Mouse (Mus musculus): ENCODE data around the gene Nr1d2.
"Not testable (repeated sequence)": the region's sequence is repeated elsewhere in the genome, so short reads cannot be mapped to it uniquely, and the experiment has no call there.

Nr1d2 gene

DNA sequence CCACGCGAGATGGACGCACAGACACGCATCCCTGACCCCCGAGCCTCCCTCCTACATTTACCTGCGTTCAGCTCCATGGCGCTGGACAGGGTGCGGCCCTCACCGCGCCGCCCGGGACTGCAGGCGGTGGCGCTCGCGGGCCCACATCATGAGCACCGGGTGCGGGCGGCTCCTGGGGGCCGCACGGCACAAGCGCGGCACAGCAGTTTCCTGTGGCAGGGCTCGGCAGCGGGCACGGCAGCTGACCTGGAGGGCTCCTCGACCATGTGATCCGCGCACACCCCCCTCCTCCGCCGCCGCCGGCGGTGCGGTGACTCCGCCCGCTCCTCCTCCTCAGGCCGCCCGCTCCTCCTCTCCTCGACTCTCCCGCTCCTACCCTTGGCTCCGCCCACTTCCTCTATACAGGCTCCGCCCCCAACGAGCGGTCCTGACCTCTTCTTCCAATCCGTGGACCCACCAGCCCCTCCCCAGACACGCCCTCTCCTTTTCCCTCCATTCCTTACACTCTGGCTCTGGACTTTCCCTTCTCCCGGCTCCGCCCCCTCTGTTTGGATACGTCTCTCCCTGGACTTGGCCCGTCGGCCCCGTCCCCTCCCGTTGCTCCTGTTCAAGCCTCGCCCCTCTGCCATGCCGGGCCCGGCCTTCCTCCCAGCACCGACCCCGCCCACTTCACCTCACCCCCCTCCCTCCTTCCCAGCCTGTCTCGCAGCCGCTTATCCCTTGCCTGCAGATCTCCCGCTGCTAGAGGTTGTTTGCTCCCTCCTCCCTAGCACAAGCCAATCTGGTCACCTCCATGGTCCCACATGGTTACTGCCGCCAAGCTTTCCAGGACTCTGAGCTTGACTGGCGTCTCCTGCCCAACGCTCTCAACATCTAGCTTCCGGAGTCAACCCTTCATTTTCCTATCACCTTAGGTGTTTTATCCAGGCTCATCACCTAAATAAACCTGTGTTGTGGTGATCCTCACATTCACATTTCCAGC is at the start of gene Nr1d2:
Nr1d2 (minus strand) TSS at position 378 of the 982 bp plus-strand sequence.
- in situ Hi-C loops (cut with MboI; ENCODE audit: low pct_unique_long_range_greater_than_20kb in 1 of 2, low sequenced_read_pairs in 2 of 2, unreplicated experiment in 1 of 2) = no loop called here

DNA sequence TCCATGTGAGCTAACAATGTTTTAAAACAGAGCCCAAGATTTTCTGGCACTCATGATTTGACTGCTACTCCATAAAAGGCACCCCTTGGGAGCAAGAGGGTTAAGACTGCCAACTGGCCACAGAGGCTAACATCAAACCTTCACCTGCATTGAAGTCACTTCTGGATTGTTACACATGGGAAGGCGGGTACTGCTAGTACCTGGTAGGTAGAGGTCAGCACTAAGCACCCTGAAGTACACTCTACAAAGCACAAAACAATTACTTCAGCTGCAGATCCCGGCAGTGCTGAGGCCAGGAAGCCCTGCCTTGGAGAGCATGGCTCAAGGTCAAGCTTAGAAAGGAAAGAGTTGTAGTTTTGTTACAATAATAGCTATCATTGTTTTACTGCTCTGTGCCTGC is 48.5 kb upstream of the Nr1d2 start:
- in situ Hi-C loops (cut with MboI; ENCODE audit: low pct_unique_long_range_greater_than_20kb in 1 of 2, low sequenced_read_pairs in 2 of 2, unreplicated experiment in 1 of 2) = no loop called here

DNA sequence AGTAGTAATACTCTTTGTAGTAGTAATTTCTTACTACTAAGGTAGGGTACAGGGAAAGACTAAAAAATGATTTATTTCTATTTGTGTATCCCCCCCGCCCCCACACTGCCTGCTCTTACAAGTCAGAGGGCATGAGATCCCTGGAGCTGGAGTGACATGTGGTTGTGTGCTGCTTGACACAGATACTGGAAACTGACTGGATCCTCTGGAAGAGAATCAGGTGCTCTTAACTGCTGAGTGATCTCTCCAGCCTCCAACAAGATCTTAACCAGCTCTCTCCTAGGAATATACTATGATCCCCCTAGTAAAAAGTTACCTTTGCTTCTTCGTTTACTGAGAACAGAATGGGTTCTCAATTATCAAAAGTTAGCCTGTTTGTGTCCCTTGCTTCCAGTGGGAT is 47.5 kb upstream of the Nr1d2 start:
- in situ Hi-C loops (cut with MboI; ENCODE audit: low pct_unique_long_range_greater_than_20kb in 1 of 2, low sequenced_read_pairs in 2 of 2, unreplicated experiment in 1 of 2) = no loop called here

DNA sequence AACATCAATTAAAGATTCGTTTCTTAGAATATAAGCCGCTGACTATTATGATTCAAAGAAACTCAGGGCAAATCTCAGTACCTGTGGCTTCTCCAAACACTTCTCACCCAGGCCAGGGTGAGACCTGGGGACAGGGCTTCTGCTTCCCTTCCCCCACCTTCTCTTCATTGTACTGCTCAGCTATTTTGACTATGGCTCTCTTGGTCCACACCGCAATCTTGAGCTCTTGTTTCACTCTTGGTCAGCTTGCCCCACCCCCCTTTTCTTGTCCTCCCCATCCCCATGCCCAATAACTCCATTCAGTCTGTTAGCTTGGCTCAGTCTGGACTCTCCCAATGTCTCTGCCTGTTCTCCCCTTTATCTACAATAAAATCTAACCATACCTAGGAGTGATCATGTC is 46.5 kb upstream of the Nr1d2 start:
- in situ Hi-C loops (cut with MboI; ENCODE audit: low pct_unique_long_range_greater_than_20kb in 1 of 2, low sequenced_read_pairs in 2 of 2, unreplicated experiment in 1 of 2) = no loop called here

DNA sequence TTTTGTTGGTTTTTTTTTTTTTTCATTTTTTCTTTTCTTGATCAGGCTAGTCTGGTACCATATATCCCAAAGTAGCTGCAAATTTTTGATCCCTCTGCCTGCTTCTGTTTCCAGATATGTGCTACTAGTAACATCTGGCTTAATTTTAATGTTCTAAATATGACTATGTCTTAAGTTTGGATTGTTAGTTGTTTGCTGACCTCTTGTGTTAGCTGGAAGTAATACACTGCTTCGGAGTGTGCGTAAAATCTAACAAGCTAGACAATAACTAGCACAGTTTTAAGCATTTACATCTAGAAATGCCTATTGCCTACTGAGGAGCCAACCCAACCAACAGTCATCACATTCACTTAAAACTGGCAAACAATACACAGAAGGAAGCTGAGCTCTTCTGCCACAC is 45.7 kb upstream of the Nr1d2 start:
- in situ Hi-C loops (cut with MboI; ENCODE audit: low pct_unique_long_range_greater_than_20kb in 1 of 2, low sequenced_read_pairs in 2 of 2, unreplicated experiment in 1 of 2) = no loop called here

DNA sequence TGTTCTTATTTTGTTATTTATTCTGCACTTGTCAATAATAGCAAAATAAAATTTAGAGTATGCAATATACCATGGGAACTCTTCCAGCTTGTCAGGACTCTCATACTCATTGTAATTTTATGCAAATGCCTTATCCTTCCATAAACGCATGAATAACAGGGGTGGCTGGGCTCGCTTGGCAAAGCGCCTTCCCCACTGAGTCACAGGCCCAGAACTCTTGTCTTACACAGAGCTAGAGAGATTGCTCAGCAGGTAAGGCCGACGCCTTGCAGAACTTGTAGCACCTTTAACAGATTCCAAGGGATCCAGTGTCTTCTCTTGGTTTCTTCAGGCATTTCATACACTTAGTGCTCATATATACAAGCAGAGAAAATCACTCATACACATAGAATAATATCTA is 41.4 kb upstream of the Nr1d2 start:
- in situ Hi-C loops (cut with MboI; ENCODE audit: low pct_unique_long_range_greater_than_20kb in 1 of 2, low sequenced_read_pairs in 2 of 2, unreplicated experiment in 1 of 2) = no loop called here

DNA sequence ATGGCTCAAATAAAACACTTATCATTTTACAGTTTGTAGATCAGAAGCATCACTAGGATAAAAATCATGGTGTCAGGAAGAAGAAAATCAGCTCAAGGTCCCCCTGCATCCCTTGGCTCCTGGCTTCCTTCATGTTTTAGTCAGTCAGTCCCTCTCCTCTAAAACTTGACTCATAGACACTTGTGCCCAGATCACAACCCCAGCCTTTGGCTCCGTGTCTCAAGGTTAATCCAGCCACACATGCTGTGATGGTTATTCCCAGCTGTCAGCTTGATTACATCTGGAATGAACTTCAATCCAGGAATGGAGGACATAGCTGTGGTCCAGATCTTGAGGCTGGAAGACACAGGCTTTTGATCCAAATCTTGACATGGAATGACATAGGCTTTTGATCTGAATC is 35.6 kb upstream of the Nr1d2 start:
- in situ Hi-C loops (cut with MboI; ENCODE audit: low pct_unique_long_range_greater_than_20kb in 1 of 2, low sequenced_read_pairs in 2 of 2, unreplicated experiment in 1 of 2) = no loop called here

DNA sequence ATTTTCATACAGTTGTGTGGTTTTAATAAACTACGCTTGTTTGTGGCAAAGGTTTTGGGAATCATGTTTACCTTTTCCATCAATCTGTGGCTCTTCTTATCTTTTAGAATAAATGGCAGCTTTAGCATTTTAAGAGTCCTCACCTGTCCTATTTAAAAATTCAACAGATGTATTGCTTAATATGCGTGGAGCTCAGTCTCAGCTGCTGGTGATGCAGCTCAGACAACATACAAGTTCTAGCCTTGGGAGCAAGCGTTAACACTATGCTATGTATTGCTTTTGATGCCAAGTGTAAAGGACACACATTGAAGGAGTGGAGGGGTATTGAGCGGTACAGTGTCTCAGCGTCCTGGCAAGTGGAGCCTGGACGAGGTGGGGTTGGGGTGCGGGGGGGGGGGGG is 32.7 kb upstream of the Nr1d2 start:
- in situ Hi-C loops (cut with MboI; ENCODE audit: low pct_unique_long_range_greater_than_20kb in 1 of 2, low sequenced_read_pairs in 2 of 2, unreplicated experiment in 1 of 2) = no loop called here

DNA sequence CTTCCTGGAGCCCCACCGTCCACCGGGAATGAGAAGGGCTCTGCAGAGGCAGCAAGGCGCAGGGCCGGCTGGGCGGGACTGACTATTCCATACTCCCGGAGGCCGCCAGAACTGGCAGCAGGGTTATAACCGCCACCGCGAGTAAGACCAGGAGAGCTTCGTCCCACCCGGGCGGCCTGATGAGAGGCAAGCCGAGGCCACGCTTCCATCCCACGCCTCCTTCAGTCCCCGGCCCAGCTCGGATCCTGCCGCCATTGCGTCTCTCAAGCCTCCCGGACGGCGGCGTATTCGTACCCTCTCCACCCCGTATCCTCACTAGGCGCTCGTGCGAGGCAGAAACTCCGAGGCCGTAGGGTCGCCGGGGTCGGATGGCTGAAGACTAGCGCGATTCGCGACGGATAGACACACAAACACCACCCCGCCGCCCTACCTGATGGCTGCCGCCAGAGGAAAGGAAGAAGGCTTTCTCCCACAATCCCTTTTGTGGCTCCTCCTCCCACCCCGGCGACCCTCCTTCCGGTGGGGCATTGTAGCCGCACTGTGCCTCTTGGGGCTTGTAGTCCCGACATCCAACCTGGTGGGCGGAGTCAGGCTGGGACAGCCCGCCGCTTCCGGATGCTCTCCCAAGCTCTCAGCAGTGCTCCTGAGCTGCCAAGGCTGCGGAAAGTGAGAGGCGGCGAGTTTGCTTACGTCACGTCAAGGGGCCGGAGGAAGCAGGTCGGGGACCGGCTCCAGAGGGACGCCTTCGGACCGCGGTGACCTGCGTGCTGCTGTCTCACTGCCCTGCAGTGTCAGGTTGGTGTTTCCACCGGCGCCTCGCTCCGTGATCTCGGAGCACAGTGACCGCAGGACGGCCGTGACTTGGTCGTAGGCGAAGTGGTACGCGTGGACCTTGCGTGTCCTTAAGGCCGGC is 31.9 kb upstream of the Nr1d2 start, which contains the start of the genes Nkiras1 and Rpl15:
Nkiras1 (plus strand) TSS at position 608 of the 913 bp plus-strand sequence.
Rpl15 (minus strand) TSS at position 863 of the 913 bp plus-strand sequence.
- in situ Hi-C loops (cut with MboI; ENCODE audit: low pct_unique_long_range_greater_than_20kb in 1 of 2, low sequenced_read_pairs in 2 of 2, unreplicated experiment in 1 of 2) = no loop called here

DNA sequence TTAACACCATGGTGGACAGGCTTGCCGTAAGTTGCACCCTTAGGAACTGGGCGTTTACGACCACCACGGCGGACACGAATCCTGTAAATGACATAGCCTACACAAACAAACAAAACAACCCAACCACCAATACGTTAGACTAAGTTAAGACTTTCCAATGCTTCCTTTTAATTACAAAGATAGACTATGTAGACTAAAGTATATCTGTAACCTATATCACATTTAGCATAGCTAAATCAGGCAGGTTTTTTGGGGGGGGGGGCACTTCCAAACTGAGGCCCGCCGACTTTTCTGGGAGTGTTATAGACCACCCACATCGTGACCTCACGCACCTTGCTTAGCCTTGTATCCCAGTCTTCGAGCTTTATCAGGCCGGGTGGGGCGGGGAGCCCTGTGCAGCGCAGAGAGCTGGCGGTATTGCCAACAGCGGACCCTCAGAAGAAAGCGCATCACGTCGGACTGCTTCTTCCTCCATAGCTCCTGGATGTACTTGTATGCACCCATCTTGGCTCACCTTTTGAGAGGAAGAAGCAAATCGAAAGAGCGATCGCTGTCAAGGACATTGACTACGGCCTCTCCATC is 31.1 kb upstream of the Nr1d2 start:
- in situ Hi-C loops (cut with MboI; ENCODE audit: low pct_unique_long_range_greater_than_20kb in 1 of 2, low sequenced_read_pairs in 2 of 2, unreplicated experiment in 1 of 2) = not testable (repeated sequence)

DNA sequence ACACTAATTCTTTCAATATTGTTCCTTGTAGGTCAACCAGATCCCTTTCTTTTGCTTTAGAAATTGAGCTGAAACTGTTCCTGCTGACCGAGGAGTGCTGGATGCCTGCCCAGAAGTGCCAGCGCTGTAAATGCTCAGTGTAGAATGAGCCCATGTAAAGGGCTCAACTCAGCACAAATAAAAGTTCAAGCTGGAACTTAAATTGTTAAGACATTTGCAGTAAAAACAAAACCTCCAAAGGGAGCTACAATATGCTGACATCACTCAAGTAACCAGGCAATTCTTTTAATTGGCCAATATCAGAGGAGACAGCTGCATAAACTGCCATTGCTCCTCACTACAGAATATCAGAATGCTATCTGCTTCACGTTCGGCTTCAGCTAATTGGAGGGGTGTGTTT is 24.5 kb upstream of the Nr1d2 start:
- in situ Hi-C loops (cut with MboI; ENCODE audit: low pct_unique_long_range_greater_than_20kb in 1 of 2, low sequenced_read_pairs in 2 of 2, unreplicated experiment in 1 of 2) = no loop called here

DNA sequence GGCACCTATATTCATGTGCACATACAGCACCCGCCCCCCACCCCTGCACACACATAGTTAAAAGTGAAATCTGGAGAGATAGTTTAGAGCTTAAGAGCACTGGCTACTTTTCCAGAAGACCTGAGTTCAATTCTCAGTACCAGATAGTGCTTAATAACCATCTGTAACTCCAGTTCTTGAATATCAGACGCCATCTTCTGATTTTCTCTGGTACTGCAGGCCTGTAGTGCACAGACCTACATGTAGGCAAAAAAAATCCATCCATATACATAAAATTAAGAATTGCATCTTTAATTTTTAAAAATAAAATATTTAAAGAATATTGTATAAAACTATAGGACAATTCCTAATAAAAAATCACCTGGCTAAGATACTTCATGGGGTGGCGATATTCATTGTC is 22.3 kb upstream of the Nr1d2 start:
- in situ Hi-C loops (cut with MboI; ENCODE audit: low pct_unique_long_range_greater_than_20kb in 1 of 2, low sequenced_read_pairs in 2 of 2, unreplicated experiment in 1 of 2) = no loop called here

DNA sequence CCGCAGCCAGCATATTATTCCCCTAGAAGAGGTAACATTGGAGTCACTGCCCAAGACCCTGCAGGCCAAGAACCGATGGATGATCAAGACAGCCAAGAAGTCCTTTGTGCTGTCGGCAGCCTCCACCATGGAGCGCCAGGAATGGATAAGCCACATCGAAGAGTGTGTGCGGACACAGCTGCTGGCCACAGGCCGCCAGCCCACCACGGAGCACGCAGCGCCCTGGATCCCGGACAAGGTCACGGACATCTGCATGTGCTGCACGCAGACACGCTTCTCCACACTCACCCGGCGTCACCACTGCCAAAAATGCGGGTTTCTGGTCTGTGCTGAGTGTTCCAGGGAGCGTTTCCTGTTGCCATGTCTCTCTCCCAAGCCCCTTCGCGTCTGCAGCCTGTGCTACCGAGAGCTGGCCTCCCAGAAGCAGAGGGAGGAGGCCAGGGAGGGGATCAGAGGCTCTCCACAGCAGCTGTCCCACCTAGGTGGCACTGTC is 3.8 kb upstream of the Nr1d2 start:
- in situ Hi-C loops (cut with MboI; ENCODE audit: low pct_unique_long_range_greater_than_20kb in 1 of 2, low sequenced_read_pairs in 2 of 2, unreplicated experiment in 1 of 2) = no loop called here

DNA sequence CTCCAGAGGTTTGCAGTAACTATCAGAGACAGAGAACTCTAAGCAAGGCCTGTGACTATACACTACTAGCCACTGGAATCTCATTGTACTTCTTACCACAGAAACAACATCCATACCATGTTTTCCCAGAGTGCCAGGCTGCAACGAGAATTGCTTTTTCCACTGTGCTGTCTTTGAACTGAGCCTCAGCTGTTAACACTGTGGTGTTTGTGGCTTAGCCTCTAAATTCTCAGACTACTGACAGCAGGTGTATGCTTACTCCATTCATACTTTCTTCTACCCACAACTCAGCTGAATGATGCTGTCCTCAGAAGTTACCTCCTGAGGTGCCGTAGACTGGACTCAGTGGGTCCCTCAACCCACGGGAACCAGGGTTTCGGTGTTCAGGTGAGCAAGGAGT is 2.9 kb upstream of the Nr1d2 start:
- in situ Hi-C loops (cut with MboI; ENCODE audit: low pct_unique_long_range_greater_than_20kb in 1 of 2, low sequenced_read_pairs in 2 of 2, unreplicated experiment in 1 of 2) = no loop called here

DNA sequence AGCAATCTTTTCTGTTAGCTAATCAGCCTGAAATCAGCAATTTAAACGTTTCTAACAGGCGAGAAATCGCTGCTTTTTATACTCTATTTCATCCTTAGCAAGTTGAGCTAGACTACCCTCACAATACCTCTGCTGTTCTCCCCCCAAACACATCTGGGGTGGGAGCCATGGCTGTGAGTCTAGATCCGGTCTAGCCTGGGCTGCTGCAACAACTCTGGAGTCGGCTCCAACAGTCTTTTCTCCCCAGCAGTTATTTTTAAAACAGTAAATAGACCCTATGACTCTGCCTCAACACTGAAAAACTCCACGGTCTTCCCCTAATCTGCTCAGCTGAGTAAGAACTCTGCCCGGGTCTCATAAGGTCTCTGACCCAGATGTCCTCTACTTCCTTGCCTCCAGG is 1.2 kb upstream of the Nr1d2 start:
- in situ Hi-C loops (cut with MboI; ENCODE audit: low pct_unique_long_range_greater_than_20kb in 1 of 2, low sequenced_read_pairs in 2 of 2, unreplicated experiment in 1 of 2) = no loop called here

DNA sequence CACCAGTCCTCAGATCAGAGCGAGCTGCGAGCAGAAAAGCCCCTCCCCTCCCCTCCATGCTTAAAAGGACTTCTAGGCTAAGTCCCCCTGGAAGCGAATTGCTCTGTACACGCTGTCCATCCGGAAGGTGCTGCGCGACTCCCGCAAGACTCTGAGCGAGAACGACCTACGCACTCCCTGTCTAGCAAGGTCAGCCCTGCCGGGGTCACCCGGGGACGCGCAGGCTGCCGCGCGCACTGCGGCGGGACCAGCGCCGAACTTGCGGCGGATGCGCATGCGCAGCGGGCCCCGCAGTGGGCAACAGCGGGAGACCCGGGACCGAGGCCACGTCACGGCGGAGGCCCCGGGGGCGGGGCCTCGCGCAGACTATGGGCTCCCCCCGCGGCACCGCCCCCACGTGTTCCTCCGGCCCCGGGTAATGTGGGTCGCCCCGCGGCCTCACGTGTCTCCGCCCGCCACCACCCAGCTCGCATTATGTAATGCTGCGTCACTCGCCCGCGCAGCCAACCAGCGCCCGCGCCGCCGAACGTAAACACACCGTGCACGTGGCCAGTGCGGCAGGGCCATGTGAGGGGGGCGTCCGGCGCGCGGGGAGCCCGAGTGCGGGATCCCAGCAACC is 687 bp downstream of the Nr1d2 start:
- in situ Hi-C loops (cut with MboI; ENCODE audit: low pct_unique_long_range_greater_than_20kb in 1 of 2, low sequenced_read_pairs in 2 of 2, unreplicated experiment in 1 of 2) = no loop called here

DNA sequence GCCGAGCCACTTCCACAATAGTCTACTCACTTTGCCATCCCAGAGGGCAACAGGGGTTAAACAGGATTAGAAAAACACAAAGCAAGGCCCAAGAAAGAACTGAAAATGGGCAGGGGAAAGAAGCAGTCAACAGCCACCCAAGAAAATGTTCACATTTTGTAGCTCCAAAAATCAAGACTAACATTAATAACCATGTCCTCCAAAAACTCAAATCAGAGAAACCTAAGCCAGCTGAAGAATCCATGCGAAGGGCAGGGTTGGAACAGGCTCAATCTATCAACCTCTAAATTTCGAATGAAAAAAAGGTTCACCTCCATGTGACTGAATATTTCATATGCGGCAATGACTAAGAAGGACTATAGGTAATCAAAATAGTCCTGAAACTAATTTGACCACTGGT is 1.5 kb downstream of the Nr1d2 start:
- in situ Hi-C loops (cut with MboI; ENCODE audit: low pct_unique_long_range_greater_than_20kb in 1 of 2, low sequenced_read_pairs in 2 of 2, unreplicated experiment in 1 of 2) = no loop called here

DNA sequence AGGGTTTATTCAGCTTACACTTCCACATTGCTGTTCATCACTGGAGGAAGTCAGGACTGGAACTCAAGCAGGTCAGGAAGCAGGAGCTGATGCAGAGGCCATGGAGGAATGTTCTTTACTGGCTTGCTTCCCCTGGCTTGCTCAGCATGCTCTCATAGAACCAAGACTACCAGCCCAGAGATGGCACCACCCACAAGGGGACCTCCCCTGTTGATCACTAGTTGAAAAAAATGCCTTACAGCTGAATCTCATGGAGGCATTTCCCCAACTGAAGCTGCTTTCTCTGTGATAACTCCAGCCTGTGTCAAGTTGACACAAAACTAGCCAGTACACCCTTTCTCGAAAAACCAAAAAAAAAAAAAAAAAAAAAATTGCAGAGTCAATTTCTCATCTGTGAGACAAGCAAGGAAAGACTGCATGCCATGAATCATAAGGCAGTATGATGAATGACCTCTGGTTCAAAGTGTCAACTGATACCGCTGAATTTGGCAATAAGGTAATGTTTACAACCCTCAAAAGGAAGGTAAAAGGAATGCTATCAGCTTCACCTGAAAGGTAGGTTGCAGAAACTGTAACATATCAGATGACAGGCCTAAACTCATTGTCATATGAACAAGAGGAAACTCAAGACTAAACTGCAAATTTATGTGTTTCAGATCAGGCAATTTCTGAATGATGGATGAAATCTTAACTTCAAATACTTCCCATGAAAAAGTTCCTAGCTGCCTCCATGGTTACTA is 2.3 kb downstream of the Nr1d2 start:
- in situ Hi-C loops (cut with MboI; ENCODE audit: low pct_unique_long_range_greater_than_20kb in 1 of 2, low sequenced_read_pairs in 2 of 2, unreplicated experiment in 1 of 2) = not testable (repeated sequence)

Measured in mouse embryonic stem cell (cell line).